Mouse (Mus musculus): ENCODE measurements at regions not wholly inside any gene's neighbourhood (a gene's known extent, or its start where the extent isn't known, plus 50 kb on each side); places are given as distances from the start of the nearest gene placed in this dataset.

- no peak for DNase-seq (ENCODE audit: low read depth, low spot score)
Measured at GRCm38 (mm10) chr9:50024820-50025219, 226.1 kb upstream of the Ncam1 start.

DNA sequence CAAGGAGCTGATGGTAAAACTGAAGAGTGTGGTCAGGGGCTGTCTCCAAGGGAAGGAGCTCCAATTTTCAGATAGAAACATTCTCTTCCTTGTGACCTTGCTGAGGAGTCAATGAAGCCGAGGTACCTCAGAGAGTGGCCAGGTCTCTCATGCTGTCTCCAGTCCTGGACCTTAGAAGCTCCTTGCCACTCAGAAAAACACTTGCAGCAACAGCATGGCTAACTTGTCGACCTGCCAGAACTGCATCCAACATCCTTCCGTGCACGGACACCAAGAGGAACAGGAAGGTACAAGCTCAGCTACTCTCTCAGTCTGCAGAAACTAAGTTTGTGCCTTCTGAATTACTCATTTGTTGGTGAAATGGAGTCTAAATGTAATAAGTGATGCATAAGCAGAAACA lies 214.9 kb upstream of the Ncam1 start:
- DNase-seq (ENCODE audit: low read depth, low spot score), result no peak

GRCm38 (mm10) chr9:50005757-50006576 lies 207.2 kb upstream of the Ncam1 start:
- DNase-seq (ENCODE audit: low read depth, low spot score), result no peak

GRCm38 (mm10) chr9:50002695-50003094 lies 204.0 kb upstream of the Ncam1 start:
- no peak for DNase-seq (ENCODE audit: low read depth, low spot score)

GRCm38 (mm10) chr9:50000497-50001404 lies 202.0 kb upstream of the Ncam1 start:
- DNase-seq (ENCODE audit: low read depth, low spot score), result no peak

- DNase-seq (ENCODE audit: low read depth, low spot score), result no peak
Measured at GRCm38 (mm10) chr9:49999970-50000369, 201.2 kb upstream of the Ncam1 start.

GRCm38 (mm10) chr9:49998101-49998500 lies 199.4 kb upstream of the Ncam1 start:
- DNase-seq (ENCODE audit: low read depth, low spot score), result no peak

DNA sequence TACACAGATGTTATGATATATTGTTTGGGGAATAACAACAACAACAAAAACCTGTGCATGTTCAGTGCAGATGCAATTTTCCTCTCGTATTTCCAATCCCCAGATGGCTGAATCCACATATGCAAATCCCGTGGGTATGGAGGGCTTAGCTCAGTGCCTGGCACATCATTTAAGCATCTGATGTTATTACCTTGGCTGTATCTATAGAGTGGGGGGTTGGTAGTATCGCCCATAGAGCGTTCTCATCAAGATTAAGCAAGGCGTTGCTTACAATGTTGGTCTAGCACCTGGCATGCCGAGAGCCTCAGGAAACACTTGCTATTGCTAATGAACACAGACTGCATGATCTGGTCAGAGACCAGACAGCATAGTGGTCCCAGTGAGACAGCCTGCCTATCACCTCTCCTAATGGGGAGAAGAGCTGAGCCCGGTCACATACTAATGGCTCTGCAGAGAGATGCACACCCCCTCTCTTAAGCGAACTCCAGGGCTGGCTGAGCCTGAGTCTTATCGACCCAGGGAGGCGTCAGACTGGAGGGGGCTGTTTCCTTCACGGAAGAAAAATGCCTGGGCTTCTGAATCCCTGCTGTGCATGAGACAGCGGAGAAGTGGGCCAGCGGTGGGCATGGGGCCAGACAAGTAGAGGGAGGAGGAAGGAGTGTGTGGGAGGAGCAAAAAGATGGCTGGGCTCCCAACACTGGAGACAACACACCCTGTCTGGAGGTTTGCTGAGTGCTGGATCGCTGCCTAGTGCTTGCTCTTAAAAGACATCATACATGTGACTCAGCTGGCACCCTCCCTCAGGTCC lies 190.9 kb upstream of the Ncam1 start:
- DNase-seq (ENCODE audit: low read depth, low spot score), result no peak

DNA sequence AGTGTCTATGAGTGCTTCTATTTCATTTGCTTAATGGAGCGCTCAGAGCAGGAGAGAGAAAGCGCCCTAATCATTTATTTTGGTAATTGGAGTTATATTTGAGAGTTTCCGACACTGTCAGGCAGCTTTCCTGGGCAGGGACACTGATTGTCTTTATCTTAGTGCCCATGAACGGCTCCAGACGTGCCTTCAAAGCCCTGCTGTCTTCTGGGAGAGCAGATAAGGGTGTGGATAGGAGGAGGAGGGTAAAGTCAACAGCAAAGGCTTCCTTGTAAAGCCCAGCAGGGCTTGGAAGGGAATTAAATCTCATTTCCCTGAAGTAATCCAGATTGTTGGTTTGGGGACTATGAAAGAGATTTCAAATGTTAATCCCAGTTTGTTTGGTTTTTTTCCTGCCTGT lies 189.3 kb upstream of the Ncam1 start:
- no peak for DNase-seq (ENCODE audit: low read depth, low spot score)

- no peak for DNase-seq (ENCODE audit: low read depth, low spot score)
Measured at GRCm38 (mm10) chr9:49987481-49987880, 188.8 kb upstream of the Ncam1 start.

- no peak for DNase-seq (ENCODE audit: low read depth, low spot score)
Measured at GRCm38 (mm10) chr9:49980344-49981207, 181.9 kb upstream of the Ncam1 start.

DNA sequence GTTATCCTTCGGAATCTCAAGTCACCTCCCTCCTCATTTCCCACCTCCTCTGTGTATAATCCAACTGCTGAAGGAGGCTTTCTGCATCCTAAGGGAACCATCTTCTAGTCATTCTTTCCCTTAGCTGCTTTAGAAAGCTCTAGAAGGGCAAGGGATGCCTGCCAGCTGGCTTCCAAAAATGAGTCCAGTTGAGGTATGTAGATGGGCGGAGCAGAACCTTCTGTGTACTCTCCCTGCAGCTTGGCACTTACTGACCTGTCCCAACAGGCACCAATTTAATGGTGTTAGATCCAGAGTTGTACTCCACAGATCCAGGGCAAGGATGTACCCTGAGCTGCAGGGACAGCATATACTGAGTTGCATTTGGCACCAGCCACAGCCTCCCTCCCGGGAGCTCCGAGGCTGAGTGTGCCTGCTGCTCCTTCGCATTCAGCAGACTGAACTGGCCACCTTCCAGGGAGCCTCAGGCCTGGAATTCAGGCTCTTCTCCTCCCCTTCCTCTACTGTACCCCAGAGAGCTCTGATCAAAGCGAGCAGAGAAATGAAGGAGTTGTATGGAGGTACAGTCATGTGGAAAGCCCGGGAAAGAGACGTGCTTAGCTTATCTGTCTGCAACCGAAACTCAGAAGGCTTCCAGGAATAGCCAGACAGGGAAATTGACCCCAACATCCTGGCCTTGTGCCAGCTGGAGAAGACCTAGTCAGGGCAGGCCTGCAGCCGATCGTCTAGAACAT lies 177.4 kb upstream of the Ncam1 start:
- no peak for DNase-seq (ENCODE audit: low read depth, low spot score)

GRCm38 (mm10) chr9:49973974-49974495 lies 175.3 kb upstream of the Ncam1 start:
- no peak for DNase-seq (ENCODE audit: low read depth, low spot score)

DNA sequence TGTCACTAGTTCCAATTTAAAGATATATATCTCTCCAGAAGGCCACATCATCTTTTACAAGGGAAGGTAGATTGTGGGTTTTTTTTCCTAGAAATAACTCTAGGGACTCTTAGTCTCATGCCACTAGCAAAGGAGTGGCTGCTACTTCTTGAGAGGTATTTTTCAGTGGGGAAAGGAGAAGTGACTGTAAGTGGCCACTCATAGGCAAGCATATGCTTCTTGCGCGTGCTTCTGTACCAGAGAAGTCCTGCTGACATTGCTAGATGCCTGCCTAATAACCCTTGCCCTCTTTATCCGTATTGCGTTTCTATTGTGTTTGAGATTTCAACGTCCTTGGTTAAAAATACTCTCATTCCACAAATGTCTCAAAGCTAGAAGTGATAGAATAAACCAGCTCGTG lies 170.7 kb upstream of the Ncam1 start:
- DNase-seq (ENCODE audit: low read depth, low spot score), result no peak

DNA sequence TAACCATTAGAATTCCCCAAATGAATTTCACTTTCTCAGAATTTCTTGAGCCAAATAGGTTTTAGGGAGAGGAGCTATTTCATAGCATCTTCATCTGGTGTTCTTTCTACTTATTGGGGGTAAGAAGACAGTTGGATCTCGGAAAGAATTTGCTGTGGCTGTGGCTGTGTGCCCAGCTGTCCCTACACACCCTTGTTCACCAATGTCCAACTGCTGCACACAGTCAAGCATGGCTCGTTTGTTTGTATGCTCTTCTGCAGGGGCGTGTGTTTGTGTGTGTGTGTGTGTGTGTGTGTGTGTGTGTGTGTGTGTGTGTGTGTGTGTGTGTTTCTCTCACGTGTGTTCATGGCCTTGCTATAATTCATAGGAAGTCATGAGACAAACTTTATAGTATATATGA lies 165.9 kb upstream of the Ncam1 start:
- DNase-seq (ENCODE audit: low read depth, low spot score), result no peak

DNA sequence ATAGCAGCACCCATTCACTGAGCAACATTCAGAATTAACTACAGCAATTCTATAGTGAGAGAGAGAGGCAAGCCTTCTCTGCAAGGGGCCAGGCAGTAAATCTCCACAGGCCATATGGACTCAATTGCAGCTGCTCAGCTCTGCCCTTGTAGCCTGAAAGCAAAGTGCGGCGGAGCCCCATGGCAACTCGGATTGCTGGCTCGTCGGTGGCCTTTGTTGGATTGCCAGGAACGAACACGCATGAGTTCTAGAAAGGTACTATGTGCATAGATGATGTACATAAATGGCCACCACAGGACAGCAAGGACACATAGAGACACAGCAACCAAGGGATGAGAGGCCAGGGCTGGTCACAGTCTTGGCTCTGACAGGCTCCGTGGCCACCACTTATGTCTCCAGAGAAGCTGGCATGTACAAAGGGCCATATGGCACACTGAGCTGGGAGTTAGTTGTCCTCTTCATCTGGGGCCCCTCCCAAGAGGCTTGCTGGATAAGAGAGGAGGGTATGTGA lies 163.9 kb upstream of the Ncam1 start:
- DNase-seq (ENCODE audit: low read depth, low spot score), result no peak

- no peak for DNase-seq (ENCODE audit: low read depth, low spot score)
Measured at GRCm38 (mm10) chr9:49961965-49962364, 163.2 kb upstream of the Ncam1 start.

DNA sequence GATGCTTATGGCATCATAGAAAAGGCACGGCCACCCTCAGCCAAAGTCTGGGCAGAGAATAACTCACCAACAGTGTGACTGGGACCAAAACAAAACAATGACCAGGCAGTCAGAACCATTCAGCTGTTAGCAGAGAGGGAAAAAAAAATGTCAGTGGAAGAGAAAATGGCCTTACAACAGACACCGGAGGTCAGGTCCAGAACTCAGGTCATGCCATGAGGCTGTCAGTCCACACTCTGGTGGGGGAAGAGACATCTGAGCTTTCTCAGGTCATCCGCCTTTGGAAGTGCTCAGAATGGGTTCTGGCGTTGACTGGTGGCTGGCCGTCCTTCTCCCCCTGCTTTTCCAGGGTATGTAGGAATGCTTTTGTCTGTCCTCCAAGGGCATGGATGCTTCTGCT lies 162.6 kb upstream of the Ncam1 start:
- DNase-seq (ENCODE audit: low read depth, low spot score), result no peak

DNA sequence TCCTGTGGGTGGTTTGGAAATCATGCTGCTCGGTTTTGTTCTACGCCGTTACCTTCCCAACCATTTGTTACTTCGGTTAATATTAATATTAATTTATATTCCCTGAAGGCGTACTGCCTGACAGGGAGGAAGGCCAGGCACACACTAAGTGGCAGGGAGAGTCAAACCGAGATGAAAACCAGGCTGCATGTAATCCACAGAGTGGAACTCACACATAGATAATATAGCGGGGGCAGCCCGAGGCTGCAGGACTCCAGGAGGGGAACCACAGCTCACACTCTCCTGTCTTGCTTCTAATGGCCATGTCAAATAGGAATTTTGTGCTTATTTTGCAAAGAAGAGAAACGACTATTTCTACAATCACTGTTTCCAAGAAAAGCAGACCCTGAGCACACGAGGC lies 161.3 kb upstream of the Ncam1 start:
- DNase-seq (ENCODE audit: low read depth, low spot score), result no peak

DNA sequence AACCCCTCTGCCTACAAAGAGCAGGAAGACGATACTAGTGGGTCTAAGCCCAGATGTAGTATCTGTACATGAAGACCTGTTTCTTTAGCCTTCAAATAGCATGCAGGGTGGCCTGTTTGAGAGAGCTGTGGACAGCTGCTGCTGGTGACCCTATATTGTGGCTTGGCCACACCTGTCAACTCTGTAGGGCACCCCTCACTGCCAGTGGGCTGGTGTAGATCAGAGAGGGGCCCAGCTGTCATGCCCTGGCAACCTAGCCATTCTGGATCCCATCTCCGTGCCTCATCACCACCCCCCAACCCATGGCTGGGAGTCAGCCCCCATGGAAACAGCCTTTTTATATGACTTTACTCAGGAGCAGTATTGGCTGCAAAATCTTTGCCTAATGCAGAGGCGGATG lies 160.2 kb upstream of the Ncam1 start:
- DNase-seq (ENCODE audit: low read depth, low spot score), result no peak

Data from A20 (cell line).